Mouse (Mus musculus) ES-Bruce4 (cell line): ENCODE results near the gene Homer3. TPM values are rescaled to one million over a fixed set of nuclear protein-coding genes. Genes with fewer than 3 reads are reported as not detected.

Source experiments
- H3K27ac ChIP-seq: 2 replicates; pipeline ENCODE4 v1.5.1; 2012; ENCODE audit warnings: low read length, inconsistent platforms; ENCODE audit not compliant: insufficient read depth
- H3K27me3 ChIP-seq: 2 replicates; pipeline ENCODE4 v1.6.1; 2012; ENCODE audit warnings: mild to moderate bottlenecking, low read length, inconsistent platforms; ENCODE audit not compliant: control insufficient read depth, poor library complexity, insufficient read depth, severe bottlenecking
- H3K36me3 ChIP-seq: 2 replicates; pipeline ENCODE4 v1.6.1; 2012; ENCODE audit warnings: inconsistent platforms, mild to moderate bottlenecking, low read length, moderate library complexity; ENCODE audit not compliant: control insufficient read depth, poor library complexity, insufficient read depth, severe bottlenecking
- H3K4me1 ChIP-seq: one replicate; pipeline ENCODE4 v1.8.1; 2011; ENCODE audit warnings: low read length; ENCODE audit not compliant: control insufficient read depth, insufficient read depth
- H3K4me3 ChIP-seq: 2 replicates; pipeline ENCODE4 v1.5.1; 2011; ENCODE audit warnings: low read depth, mild to moderate bottlenecking, low read length
- H3K9ac ChIP-seq: 2 replicates; pipeline ENCODE4 v1.6.1; 2012; ENCODE audit warnings: low read depth, mild to moderate bottlenecking, inconsistent platforms; ENCODE audit not compliant: poor library complexity, severe bottlenecking
- H3K9me3 ChIP-seq: replicated peaks from 2 replicates; pipeline ENCODE4 v1.6.1; 2012; ENCODE audit warnings: mild to moderate bottlenecking, low read length, inconsistent platforms; ENCODE audit not compliant: control insufficient read depth, poor library complexity, insufficient read depth, severe bottlenecking
- CTCF ChIP-seq: IDR thresholded peaks from one replicate; pipeline ENCODE4 v1.8.1; 2011; ENCODE audit warnings: low read depth, low read length
- EP300 ChIP-seq: IDR thresholded peaks from 2 replicates; pipeline ENCODE4 v1.6.1; 2011; ENCODE audit warnings: low read depth, low read length; ENCODE audit not compliant: insufficient read depth
- POLR2A ChIP-seq: IDR thresholded peaks from one replicate; pipeline ENCODE4 v1.8.1; 2011; ENCODE audit warnings: low read length; ENCODE audit not compliant: insufficient read depth
- polyA plus RNA-seq: library from polyadenylated mRNA; stranded (reverse); fragments of >200 nt; gene quantifications from 2 replicates; pipeline ENCODE4 v1.2.4, GENCODE M21; 2011; ENCODE audit warnings: low read depth; ENCODE audit not compliant: missing spikeins, insufficient read depth, insufficient read length

Gene Homer3
- polyA plus RNA-seq, 1 experiment: 37.9 TPM

DNA sequence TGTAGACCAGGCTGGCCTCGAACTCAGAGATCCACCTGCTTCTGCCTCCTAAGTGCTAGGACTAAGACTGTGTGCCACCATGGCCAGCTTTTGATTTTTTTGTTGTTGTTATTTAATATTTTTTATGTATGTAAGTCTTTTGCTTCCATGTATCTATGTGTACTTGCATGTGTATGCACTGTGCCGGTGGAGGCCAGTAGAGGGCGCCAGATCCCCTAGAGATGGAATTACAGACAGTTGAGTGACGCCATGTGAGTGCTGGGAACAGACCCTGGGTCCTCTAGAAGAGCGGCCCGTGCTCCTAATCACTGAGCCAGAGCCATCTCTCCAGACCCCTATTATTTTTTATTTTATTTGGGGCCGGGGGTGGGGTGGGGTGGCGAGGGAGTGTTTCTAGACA, 4.1 kb downstream of the Homer3 start:
- Histone ChIP-seq H3K9ac (no peak overlapping the region), H3K9me3 (peaks cover 6% of the 10 kb centered on the region; the same call in 1 of the 2 replicates), H3K4me3 (no peak overlapping the region), H3K36me3 (peaks cover 48% of the 10 kb centered on the region), H3K4me1 (no peaks in the 10 kb centered on the region), H3K27me3 (no peaks in the 10 kb centered on the region), H3K27ac (no peak overlapping the region)
- TF ChIP-seq EP300: no peak
- peak; percentile 69 for TF ChIP-seq CTCF

DNA sequence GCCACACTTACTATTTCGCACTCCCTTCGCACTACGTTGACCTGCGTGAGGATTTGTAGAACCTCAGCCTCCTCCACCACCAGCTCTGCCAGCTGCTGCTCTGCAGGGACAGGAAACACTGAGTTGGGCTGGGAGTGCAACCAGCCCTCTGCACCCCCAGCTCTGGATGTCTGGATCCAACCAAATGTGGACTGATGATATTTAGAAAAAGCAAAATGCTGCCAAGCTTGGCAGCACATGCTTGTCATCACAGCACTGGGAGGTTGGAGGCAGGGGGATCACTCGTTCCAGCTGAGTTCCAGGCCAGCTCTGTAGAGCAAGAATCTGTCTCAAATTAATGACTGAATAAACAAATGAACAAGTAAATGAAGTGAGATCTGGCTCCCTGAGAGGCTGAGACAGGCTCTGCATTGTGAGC, 11.4 kb downstream of the Homer3 start:
- Histone ChIP-seq H3K9me3 (no peaks in the 10 kb centered on the region), H3K9ac (no peak overlapping the region), H3K4me1 (no peaks in the 10 kb centered on the region), H3K4me3 (no peak overlapping the region), H3K27ac (no peak overlapping the region; the same call in 1 of the 2 replicates), H3K36me3 (peaks cover 63% of the 10 kb centered on the region), H3K27me3 (no peaks in the 10 kb centered on the region)
- TF ChIP-seq POLR2A: no peak

DNA sequence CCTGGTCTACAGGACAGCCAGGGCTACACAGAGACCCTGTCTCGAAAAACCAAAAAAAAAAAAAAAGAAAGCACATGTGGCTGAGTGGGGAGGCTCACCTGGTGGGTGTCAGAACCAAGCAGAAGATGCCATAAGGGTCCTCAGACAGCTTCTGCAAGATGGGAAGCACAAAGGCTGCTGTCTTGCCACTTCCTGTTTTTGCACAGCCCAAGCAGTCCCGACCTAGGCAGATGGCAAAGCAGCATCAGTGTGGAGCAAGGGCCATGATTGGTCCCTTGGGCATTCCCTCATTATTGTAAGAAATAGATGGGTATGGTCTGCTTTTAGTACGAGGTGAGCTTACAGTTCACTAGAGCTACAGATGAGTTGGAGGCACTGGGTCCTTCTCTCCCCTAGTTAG, 18.3 kb downstream of the Homer3 start:
- Histone ChIP-seq H3K27ac (no peak overlapping the region), H3K9ac (no peak overlapping the region), H3K27me3 (no peaks in the 10 kb centered on the region), H3K36me3 (peaks cover 21% of the 10 kb centered on the region), H3K9me3 (no peaks in the 10 kb centered on the region), H3K4me3 (no peak overlapping the region), H3K4me1 (no peaks in the 10 kb centered on the region)
- no peak for TF ChIP-seq CTCF
- TF ChIP-seq EP300: no peak
- no peak for TF ChIP-seq POLR2A

- TF ChIP-seq POLR2A: no peak
- no peak for TF ChIP-seq CTCF
- no peak for TF ChIP-seq EP300
- Histone ChIP-seq H3K27ac (peak within 1 kb of the TSS; percentile 22; the same call in 1 of the 2 replicates), H3K4me3 (peak within 1 kb of the TSS; percentile 94), H3K9ac (peak within 1 kb of the TSS; percentile 64), H3K36me3 (peaks cover 7% of the 10 kb centered on the region; the same call in 1 of the 2 replicates), H3K9me3 (no peaks in the 10 kb centered on the region), H3K4me1 (no peaks in the 10 kb centered on the region), H3K27me3 (no peaks in the 10 kb centered on the region)
Measured at GRCm38 (mm10) chr8:70302358-70302890, 19.8 kb downstream of the Homer3 start, which contains the start of the genes Ddx49 and Cope. Gene Ddx49, minus strand, starts transcription at chr8:70302489. Gene Cope, plus strand, starts transcription at chr8:70302518.

- peak overlapping the region; percentile 64 for H3K9ac ChIP-seq
- no peaks in the 10 kb centered on the region for H3K9me3 ChIP-seq
- H3K36me3 ChIP-seq: 0 out of 2 replicates have a peak, but pooled peaks cover 7% of the 10 kb centered on the region
- H3K4me3 ChIP-seq: peak overlapping the region; percentile 94
- TF ChIP-seq CTCF: no peak
- no peak for TF ChIP-seq POLR2A
- TF ChIP-seq EP300: no peak
- no peaks in the 10 kb centered on the region for H3K4me1 ChIP-seq
- no peak overlapping the region for H3K27ac ChIP-seq
- H3K27me3 ChIP-seq: no peaks in the 10 kb centered on the region
Measured at GRCm38 (mm10) chr8:70302901-70303300, 20.3 kb downstream of the Homer3 start.

- H3K4me1 ChIP-seq: no peaks in the 10 kb centered on the region
- TF ChIP-seq POLR2A: no peak
- peak; percentile 83 for TF ChIP-seq CTCF
- no peak overlapping the region for H3K27ac ChIP-seq
- H3K9me3 ChIP-seq: no peaks in the 10 kb centered on the region
- peaks cover 10% of the 10 kb centered on the region; the same call in 1 of the 2 replicates for H3K36me3 ChIP-seq
- H3K9ac ChIP-seq: no peak overlapping the region
- H3K4me3 ChIP-seq: no peak overlapping the region
- H3K27me3 ChIP-seq: no peaks in the 10 kb centered on the region
Measured at GRCm38 (mm10) chr8:70309311-70309710, 26.7 kb downstream of the Homer3 start.
